Mouse (Mus musculus): ENCODE results near the gene Ppp1r3a. TPM values are rescaled to one million over a fixed set of nuclear protein-coding genes. Genes with fewer than 3 reads are reported as not detected.

Gene Ppp1r3a
- not detected in 2 replicates for polyA plus RNA-seq (2014; fragmentation: Nextera tagmentation; extraction: Ambion mirVana)

- Histone ChIP-seq H3K4me1 (replicated peaks; ENCODE audit: control insufficient read depth, insufficient read depth, low read length) (no peaks in the 10 kb centered on the region), H3K27ac (ENCODE audit: low read depth, low read length) (no peak within 1 kb of the TSS), H3K9me3 (ENCODE audit: control insufficient read depth, low read length) (no peaks in the 10 kb centered on the region), H3K4me2 (replicated peaks; ENCODE audit: low read depth, low read length) (no peak within 1 kb of the TSS), H3K36me3 (ENCODE audit: control insufficient read depth, insufficient read depth, low read length) (no peaks in the 10 kb centered on the region), H3K4me3 (ENCODE audit: low read depth, low read length) (no peak within 1 kb of the TSS), H3K27me3 (ENCODE audit: control insufficient read depth, insufficient read depth, low read length) (no peaks in the 10 kb centered on the region), H3K9ac (ENCODE audit: low read depth, low read length) (no peak within 1 kb of the TSS)
- DNase-seq (ENCODE audit: low spot score): no peak
- ATAC-seq (ENCODE audit: low FRiP score): no peak
- 89% methylated on average over 7 of the region's 7 CpGs for WGBS
Measured at GRCm38 (mm10) chr6:14754901-14755591, at the start of gene Ppp1r3a. Gene Ppp1r3a, minus strand, starts transcription at chr6:14755274.

- H3K36me3 ChIP-seq (ENCODE audit: control insufficient read depth, insufficient read depth, low read length): no peaks in the 10 kb centered on the region
- no peaks in the 10 kb centered on the region for H3K27me3 ChIP-seq (ENCODE audit: control insufficient read depth, insufficient read depth, low read length)
- no peaks in the 10 kb centered on the region for H3K4me1 ChIP-seq (replicated peaks; ENCODE audit: control insufficient read depth, insufficient read depth, low read length)
- H3K9ac ChIP-seq (ENCODE audit: low read depth, low read length): no peak overlapping the region
- DNase-seq (ENCODE audit: low spot score): no peak
- WGBS: 93% methylated on average over 1 of the region's 1 CpGs
- H3K4me3 ChIP-seq (ENCODE audit: low read depth, low read length): no peak overlapping the region
- H3K9me3 ChIP-seq (ENCODE audit: control insufficient read depth, low read length): no peaks in the 10 kb centered on the region
- ATAC-seq (ENCODE audit: low FRiP score): no peak
- H3K27ac ChIP-seq (ENCODE audit: low read depth, low read length): no peak overlapping the region
- no peak overlapping the region for H3K4me2 ChIP-seq (replicated peaks; ENCODE audit: low read depth, low read length)
Measured at GRCm38 (mm10) chr6:14787157-14787938, 32.3 kb upstream of the Ppp1r3a start.

GRCm38 (mm10) chr6:14777920-14778319 lies 22.8 kb upstream of the Ppp1r3a start:
- no peaks in the 10 kb centered on the region for H3K27me3 ChIP-seq (ENCODE audit: control insufficient read depth, insufficient read depth, low read length)
- H3K4me3 ChIP-seq (ENCODE audit: low read depth, low read length): no peak overlapping the region
- H3K4me2 ChIP-seq (replicated peaks; ENCODE audit: low read depth, low read length): no peak overlapping the region
- no peak overlapping the region for H3K9ac ChIP-seq (ENCODE audit: low read depth, low read length)
- no peaks in the 10 kb centered on the region for H3K9me3 ChIP-seq (ENCODE audit: control insufficient read depth, low read length)
- WGBS: 89% methylated on average over 4 of the region's 4 CpGs
- ATAC-seq (ENCODE audit: low FRiP score) (no peak), DNase-seq (ENCODE audit: low spot score) (no peak)
- H3K27ac ChIP-seq (ENCODE audit: low read depth, low read length): no peak overlapping the region
- no peaks in the 10 kb centered on the region for H3K4me1 ChIP-seq (replicated peaks; ENCODE audit: control insufficient read depth, insufficient read depth, low read length)
- no peaks in the 10 kb centered on the region for H3K36me3 ChIP-seq (ENCODE audit: control insufficient read depth, insufficient read depth, low read length)

GRCm38 (mm10) chr6:14771717-14772116 lies 16.6 kb upstream of the Ppp1r3a start:
- no peak for DNase-seq (ENCODE audit: low spot score)
- no peak overlapping the region for H3K9ac ChIP-seq (ENCODE audit: low read depth, low read length)
- ATAC-seq (ENCODE audit: low FRiP score): no peak
- H3K4me2 ChIP-seq (replicated peaks; ENCODE audit: low read depth, low read length): no peak overlapping the region
- no peaks in the 10 kb centered on the region for H3K27me3 ChIP-seq (ENCODE audit: control insufficient read depth, insufficient read depth, low read length)
- H3K27ac ChIP-seq (ENCODE audit: low read depth, low read length): no peak overlapping the region
- H3K4me1 ChIP-seq (replicated peaks; ENCODE audit: control insufficient read depth, insufficient read depth, low read length): no peaks in the 10 kb centered on the region
- no peak overlapping the region for H3K4me3 ChIP-seq (ENCODE audit: low read depth, low read length)
- H3K9me3 ChIP-seq (ENCODE audit: control insufficient read depth, low read length): no peaks in the 10 kb centered on the region
- 73% methylated on average over 2 of the region's 2 CpGs for WGBS
- H3K36me3 ChIP-seq (ENCODE audit: control insufficient read depth, insufficient read depth, low read length): no peaks in the 10 kb centered on the region

- no peak for ATAC-seq (ENCODE audit: low FRiP score)
- no peak overlapping the region for H3K4me2 ChIP-seq (replicated peaks; ENCODE audit: low read depth, low read length)
- H3K27ac ChIP-seq (ENCODE audit: low read depth, low read length): no peak overlapping the region
- H3K9me3 ChIP-seq (ENCODE audit: control insufficient read depth, low read length): no peaks in the 10 kb centered on the region
- no peak for DNase-seq (ENCODE audit: low spot score)
- WGBS: 87% methylated on average over 3 of the region's 3 CpGs
- H3K9ac ChIP-seq (ENCODE audit: low read depth, low read length): no peak overlapping the region
- no peak overlapping the region for H3K4me3 ChIP-seq (ENCODE audit: low read depth, low read length)
- no peaks in the 10 kb centered on the region for H3K4me1 ChIP-seq (replicated peaks; ENCODE audit: control insufficient read depth, insufficient read depth, low read length)
- H3K36me3 ChIP-seq (ENCODE audit: control insufficient read depth, insufficient read depth, low read length): no peaks in the 10 kb centered on the region
- no peaks in the 10 kb centered on the region for H3K27me3 ChIP-seq (ENCODE audit: control insufficient read depth, insufficient read depth, low read length)
Measured at GRCm38 (mm10) chr6:14757486-14757885, 2.4 kb upstream of the Ppp1r3a start.

GRCm38 (mm10) chr6:14753512-14753911 lies 1.6 kb downstream of the Ppp1r3a start:
- 79% methylated on average over 4 of the region's 4 CpGs for WGBS
- H3K36me3 ChIP-seq (ENCODE audit: control insufficient read depth, insufficient read depth, low read length): no peaks in the 10 kb centered on the region

GRCm38 (mm10) chr6:14752211-14752610 lies 2.9 kb downstream of the Ppp1r3a start:
- Histone ChIP-seq H3K4me1 (replicated peaks; ENCODE audit: control insufficient read depth, insufficient read depth, low read length) (no peaks in the 10 kb centered on the region), H3K9ac (ENCODE audit: low read depth, low read length) (no peak overlapping the region), H3K9me3 (ENCODE audit: control insufficient read depth, low read length) (no peaks in the 10 kb centered on the region), H3K4me2 (replicated peaks; ENCODE audit: low read depth, low read length) (no peak overlapping the region), H3K36me3 (ENCODE audit: control insufficient read depth, insufficient read depth, low read length) (no peaks in the 10 kb centered on the region), H3K4me3 (ENCODE audit: low read depth, low read length) (no peak overlapping the region), H3K27me3 (ENCODE audit: control insufficient read depth, insufficient read depth, low read length) (no peaks in the 10 kb centered on the region), H3K27ac (ENCODE audit: low read depth, low read length) (no peak overlapping the region)
- DNase-seq (ENCODE audit: low spot score): no peak
- WGBS: 70% methylated on average over 1 of the region's 1 CpGs
- no peak for ATAC-seq (ENCODE audit: low FRiP score)

More at GRCm38 (mm10) chr6:14753512-14753911, 1.6 kb downstream of the Ppp1r3a start:
- no peak overlapping the region for H3K4me2 ChIP-seq (replicated peaks; ENCODE audit: low read depth, low read length)
- no peak overlapping the region for H3K9ac ChIP-seq (ENCODE audit: low read depth, low read length)
- no peaks in the 10 kb centered on the region for H3K9me3 ChIP-seq (ENCODE audit: control insufficient read depth, low read length)
- H3K4me3 ChIP-seq (ENCODE audit: low read depth, low read length): no peak overlapping the region
- H3K27me3 ChIP-seq (ENCODE audit: control insufficient read depth, insufficient read depth, low read length): no peaks in the 10 kb centered on the region
- no peak for DNase-seq (ENCODE audit: low spot score)
- no peaks in the 10 kb centered on the region for H3K4me1 ChIP-seq (replicated peaks; ENCODE audit: control insufficient read depth, insufficient read depth, low read length)
- H3K27ac ChIP-seq (ENCODE audit: low read depth, low read length): no peak overlapping the region
- ATAC-seq (ENCODE audit: low FRiP score): no peak

GRCm38 (mm10) chr6:14747000-14747399 lies 8.1 kb downstream of the Ppp1r3a start:
- WGBS: 82% methylated on average over 2 of the region's 2 CpGs
- DNase-seq (ENCODE audit: low spot score): no peak
- Histone ChIP-seq H3K4me1 (replicated peaks; ENCODE audit: control insufficient read depth, insufficient read depth, low read length) (no peaks in the 10 kb centered on the region), H3K36me3 (ENCODE audit: control insufficient read depth, insufficient read depth, low read length) (no peaks in the 10 kb centered on the region), H3K9me3 (ENCODE audit: control insufficient read depth, low read length) (no peaks in the 10 kb centered on the region), H3K9ac (ENCODE audit: low read depth, low read length) (no peak overlapping the region), H3K27ac (ENCODE audit: low read depth, low read length) (no peak overlapping the region), H3K4me3 (ENCODE audit: low read depth, low read length) (no peak overlapping the region), H3K4me2 (replicated peaks; ENCODE audit: low read depth, low read length) (no peak overlapping the region), H3K27me3 (ENCODE audit: control insufficient read depth, insufficient read depth, low read length) (no peaks in the 10 kb centered on the region)
- ATAC-seq (ENCODE audit: low FRiP score): no peak

- no peak for DNase-seq (ENCODE audit: low spot score)
- no peak overlapping the region for H3K27ac ChIP-seq (ENCODE audit: low read depth, low read length)
- H3K4me2 ChIP-seq (replicated peaks; ENCODE audit: low read depth, low read length): no peak overlapping the region
- no peaks in the 10 kb centered on the region for H3K27me3 ChIP-seq (ENCODE audit: control insufficient read depth, insufficient read depth, low read length)
- no peak overlapping the region for H3K4me3 ChIP-seq (ENCODE audit: low read depth, low read length)
- no peaks in the 10 kb centered on the region for H3K4me1 ChIP-seq (replicated peaks; ENCODE audit: control insufficient read depth, insufficient read depth, low read length)
- ATAC-seq (ENCODE audit: low FRiP score): no peak
- no peak overlapping the region for H3K9ac ChIP-seq (ENCODE audit: low read depth, low read length)
- WGBS: 77% methylated on average over 2 of the region's 2 CpGs
- no peaks in the 10 kb centered on the region for H3K9me3 ChIP-seq (ENCODE audit: control insufficient read depth, low read length)
- H3K36me3 ChIP-seq (ENCODE audit: control insufficient read depth, insufficient read depth, low read length): no peaks in the 10 kb centered on the region
Measured at GRCm38 (mm10) chr6:14736017-14736416, 19.1 kb downstream of the Ppp1r3a start.
